8 mouse cellular contexts compared by ENCODE assay signal in the genomic region with DNA sequence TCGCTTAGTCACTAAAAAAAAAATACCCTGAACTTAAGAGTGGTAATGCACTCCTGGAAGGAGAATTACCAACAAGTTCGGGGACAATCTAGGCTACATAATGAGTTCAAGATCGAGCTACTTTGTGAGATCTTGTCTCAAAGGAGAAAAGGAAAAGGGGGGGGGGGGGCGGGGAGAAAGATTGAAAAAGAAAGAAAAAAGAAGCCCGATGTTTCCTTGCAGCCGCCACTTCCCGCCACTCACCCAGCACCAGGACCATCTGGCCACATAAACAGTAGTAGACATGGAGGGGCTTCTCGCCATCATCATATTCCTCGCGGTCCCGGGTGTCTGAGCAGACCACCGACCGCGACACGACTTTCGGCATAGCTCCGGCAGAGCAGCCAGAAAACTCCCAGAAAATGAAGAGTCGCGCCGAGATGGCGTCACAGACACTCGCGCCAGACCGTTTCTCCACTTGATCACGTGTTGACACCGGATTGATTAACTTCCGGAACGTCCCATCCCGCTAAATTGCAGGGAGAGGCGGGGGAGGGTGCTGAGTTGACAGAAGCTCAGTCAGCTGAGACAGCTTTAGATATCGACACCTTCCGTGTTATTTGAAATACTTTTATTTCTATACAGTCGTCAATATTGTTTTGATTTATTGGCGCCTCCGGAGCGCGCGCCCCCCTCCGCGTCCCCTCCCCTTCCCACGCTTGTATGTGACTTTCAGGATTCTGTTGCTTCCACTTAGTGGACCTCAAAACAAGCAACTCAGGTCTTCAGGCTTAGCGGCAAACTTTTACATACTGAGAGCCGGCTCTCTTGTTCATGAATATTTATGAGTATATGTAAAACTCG. TPM values are rescaled to one million over a fixed set of nuclear protein-coding genes. Genes with fewer than 3 reads are reported as not detected.
A peak's percentile ranks its signal among the peaks of the same experiment; 100 is the strongest.
DNase-seq lines count a peak whose midpoint lies in the region; ATAC-seq and TF ChIP-seq lines count a peak whose summit lies in the region.

No protein-coding gene starts in this region.

- no peak for TF ChIP-seq CTCF in CH12.LX (conservative IDR thresholded peaks at IDR 0.05 in 1 of 2, IDR thresholded peaks at IDR 0.05 in 1 of 2; ENCODE audit: low read depth in 2 of 2, low read length in 2 of 2)
- no peak for TF ChIP-seq CTCF in liver, postnatal 0 days (IDR thresholded peaks at IDR 0.05; ENCODE audit: low read depth)

- peaks cover 0 to 8% of the 10 kb centered on the region in 2 experiments; a peak in 2 of 4 replicates for H3K4me1 ChIP-seq in CH12.LX (ENCODE audit: control insufficient read depth in 1 of 2, insufficient read depth in 2 of 2)
- H3K4me1 ChIP-seq in forebrain, embryonic 12.5 days = peaks cover 6% of the 10 kb centered on the region
- H3K4me1 ChIP-seq in liver, postnatal 0 days (ENCODE audit: insufficient read depth) = no peaks in the 10 kb centered on the region
- 0 out of 2 replicates have a peak, but pooled peaks cover 3% of the 10 kb centered on the region for H3K4me1 ChIP-seq in neural tube, embryonic 14.5 days (ENCODE audit: control insufficient read depth, insufficient read depth, low read length)

- peak overlapping the region; percentile 21; the same call in 1 of the 2 replicates for H3K4me2 ChIP-seq in CH12.LX (ENCODE audit: insufficient read depth, low read depth, poor library complexity, severe bottlenecking)
- H3K4me2 ChIP-seq in forebrain, embryonic 12.5 days = peak overlapping the region; percentile 50
- H3K4me2 ChIP-seq in liver, postnatal 0 days (ENCODE audit: low read depth, low read length) = peak overlapping the region; percentile 67
- peak overlapping the region; percentile 48 for H3K4me2 ChIP-seq in neural tube, embryonic 14.5 days (ENCODE audit: low read depth, low read length)

- peak; percentile 44; the same call in 1 of the 2 replicates for TF ChIP-seq POLR2A in CH12.LX (IDR thresholded peaks at IDR 0.05; ENCODE audit: low read depth, low read length)

- peak overlapping the region; percentile 48; the same call in 1 of the 2 replicates for H3K27ac ChIP-seq in CH12.LX (ENCODE audit: insufficient read depth, low read depth)
- H3K27ac ChIP-seq in forebrain, embryonic 12.5 days = 0 out of 2 replicates have a peak overlapping the region, but pooled peaks have one; percentile 36
- peak overlapping the region; percentile 84 for H3K27ac ChIP-seq in liver, postnatal 0 days (ENCODE audit: low read depth)
- no peak overlapping the region for H3K27ac ChIP-seq in neural tube, embryonic 14.5 days (ENCODE audit: low read depth, low read length)

- 21% methylated on average over 42 of the region's 44 CpGs for WGBS in forebrain, embryonic 12.5 days
- WGBS in large intestine, adult 2 months = 13% methylated on average over 42 of the region's 44 CpGs
- WGBS in liver, postnatal 0 days (ENCODE audit: insufficient replicate concordance) = 14% methylated on average over 36 of the region's 44 CpGs
- 13% methylated on average over 38 of the region's 44 CpGs for WGBS in neural tube, embryonic 14.5 days

- H3K4me3 ChIP-seq in CH12.LX (replicated peaks in 1 of 3; ENCODE audit: low read depth in 2 of 3, low read length in 2 of 3, poor library complexity in 1 of 3) = peak overlapping the region; percentile 47 to 76 (median 50)
- H3K4me3 ChIP-seq in forebrain, embryonic 12.5 days (replicated peaks) = peak overlapping the region; percentile 49
- H3K4me3 ChIP-seq in liver, postnatal 0 days (ENCODE audit: low read depth, low read length) = peak overlapping the region; percentile 56
- H3K4me3 ChIP-seq in neural tube, embryonic 14.5 days (ENCODE audit: low read depth, low read length) = peak overlapping the region; percentile 34

- ATAC-seq in forebrain, embryonic 12.5 days (ENCODE audit: low FRiP score) = peak; percentile 91
- ATAC-seq in liver, postnatal 0 days = peak; percentile 96
- peak; percentile 90 for ATAC-seq in neural tube, embryonic 14.5 days (ENCODE audit: low read depth)

- H3K27me3 ChIP-seq in CH12.LX (replicated peaks) = no peaks in the 10 kb centered on the region
- no peaks in the 10 kb centered on the region for H3K27me3 ChIP-seq in forebrain, embryonic 12.5 days
- H3K27me3 ChIP-seq in liver, postnatal 0 days (ENCODE audit: insufficient read depth, low read length) = no peaks in the 10 kb centered on the region
- H3K27me3 ChIP-seq in neural tube, embryonic 14.5 days (ENCODE audit: control insufficient read depth, insufficient read depth, low read length) = no peaks in the 10 kb centered on the region

- peaks cover 18% of the 10 kb centered on the region; the same call in 1 of the 2 replicates for H3K79me2 ChIP-seq in CH12.LX (replicated peaks; ENCODE audit: control insufficient read depth, extremely low read depth, insufficient read depth, poor library complexity, severe bottlenecking)

- no peaks in the 10 kb centered on the region for H3K9me3 ChIP-seq in CH12.LX (replicated peaks; ENCODE audit: low read length)
- H3K9me3 ChIP-seq in forebrain, embryonic 12.5 days = no peaks in the 10 kb centered on the region
- no peaks in the 10 kb centered on the region for H3K9me3 ChIP-seq in liver, postnatal 0 days (ENCODE audit: low read length)
- H3K9me3 ChIP-seq in neural tube, embryonic 14.5 days (ENCODE audit: control insufficient read depth, low read length) = no peaks in the 10 kb centered on the region

- dilution Hi-C loops in CH12.LX (cut with MboI; ENCODE audit: extremely low pct_ligation_motif_present, extremely low pct_unique_long_range_greater_than_20kb, low sequenced_read_pairs) = no loop called here

- TF ChIP-seq EP300 in CH12.LX (IDR thresholded peaks at IDR 0.05; ENCODE audit: low read length) = no peak
- peak; percentile 61 for TF ChIP-seq EP300 in liver, postnatal 0 days (IDR thresholded peaks at IDR 0.05; ENCODE audit: low read depth)

- no peak for TF ChIP-seq RAD21 in CH12.LX (IDR thresholded peaks at IDR 0.05; ENCODE audit: low read depth, low read length)

- peak overlapping the region; percentile 78 for H3K9ac ChIP-seq in CH12.LX (ENCODE audit: insufficient read depth, low read depth)
- peak overlapping the region; percentile 55 for H3K9ac ChIP-seq in forebrain, embryonic 12.5 days
- H3K9ac ChIP-seq in liver, postnatal 0 days (replicated peaks) = peak overlapping the region; percentile 62
- 0 out of 2 replicates have a peak overlapping the region, but pooled peaks have one; percentile 21 for H3K9ac ChIP-seq in neural tube, embryonic 14.5 days (replicated peaks; ENCODE audit: low read depth, low read length)

- intact Hi-C loops in heart, postnatal 10 days (cut with DNase I) = no loop called here

- H3K36me3 ChIP-seq in CH12.LX (replicated peaks in 1 of 2; ENCODE audit: control insufficient read depth in 1 of 2, insufficient read depth in 1 of 2, low read length in 1 of 2) = peaks cover 0 to 6% of the 10 kb centered on the region in 2 experiments
- no peaks in the 10 kb centered on the region for H3K36me3 ChIP-seq in forebrain, embryonic 12.5 days (replicated peaks)
- no peaks in the 10 kb centered on the region for H3K36me3 ChIP-seq in liver, postnatal 0 days (replicated peaks; ENCODE audit: insufficient read depth, low read length)
- H3K36me3 ChIP-seq in neural tube, embryonic 14.5 days (ENCODE audit: control insufficient read depth, insufficient read depth, low read length) = no peaks in the 10 kb centered on the region

- in situ Hi-C loops in CH12.LX (cut with MboI; ENCODE audit: low pct_ligation_motif_present, low pct_unique_long_range_greater_than_20kb, low sequenced_read_pairs) = no loop called here

- peak; percentile 83 for DNase-seq in CH12.LX (ENCODE audit: extremely low read depth)
- DNase-seq in c-Kit-positive CD71-positive TER-119-negative erythroid progenitor cells, embryonic 14.5 days (ENCODE audit: low read depth) = peak; percentile 74
- DNase-seq in heart, postnatal 10 days = peak; percentile 84 to 89
- peak; percentile 50 for DNase-seq in large intestine, adult 2 months (ENCODE audit: low read depth, low spot score)
- DNase-seq in liver, postnatal 0 days = peak; percentile 85
- peak; percentile 83 for DNase-seq in testis, postnatal 10 days (ENCODE audit: low spot score)

TF ChIP-seq in CH12.LX, 34 proteins besides CTCF, POLR2A, EP300 and RAD21 (continues in another document):
- TF ChIP-seq ELF1 (IDR thresholded peaks at IDR 0.05; ENCODE audit: low read depth, low read length) (peak; percentile 62), BHLHE40 (IDR thresholded peaks at IDR 0.05; ENCODE audit: low read depth, low read length) (peak; percentile 81), USF1 (IDR thresholded peaks at IDR 0.05; ENCODE audit: low read depth, low read length) (peak; percentile 80), MAX (IDR thresholded peaks at IDR 0.05; ENCODE audit: low read length) (peak; percentile 67; the same call in 1 of the 2 replicates), ZKSCAN1 (IDR thresholded peaks at IDR 0.05; ENCODE audit: borderline replicate concordance, low read depth, low read length) (no peak)

RNA-seq across cellular contexts. Expression of a gene that starts 9.7 kb away (rescaled TPM):
- total RNA-seq in CH12.LX (2012; rRNA removed) (30.7 and 48.7 TPM in 2 replicates), CH12.LX (2014; rRNA removed) (90.4 and 96.7 TPM in 2 replicates)
- 96.6 and 141 TPM in 2 replicates for polyA plus RNA-seq in CH12.LX (2012; ENCODE audit: insufficient read length, low read depth)
- polyA plus RNA-seq in forebrain, embryonic 12.5 days (2016; fragmentation: Nextera tagmentation; extraction: Ambion mirVana) = 120 and 122 TPM in 2 replicates
- total RNA-seq in heart, postnatal 10 days (2021) = 10 to 100 TPM; 74.7 to 76.4 TPM
- 41.4 and 43.5 TPM in 2 replicates for polyA plus RNA-seq in large intestine, adult 2 months (2012; rRNA removed)
- 92.5 and 94.9 TPM in 2 replicates for polyA plus RNA-seq in liver, postnatal 0 days (2015; fragmentation: Nextera tagmentation; extraction: Ambion mirVana)
- polyA plus RNA-seq in neural tube, embryonic 14.5 days (2014; fragmentation: Nextera tagmentation; extraction: Ambion mirVana) = 129 and 134 TPM in 2 replicates

RNA-seq across cellular contexts. Expression of a gene that starts 9.9 kb away (rescaled TPM):
- 18.6 and 26.7 TPM in 2 replicates for total RNA-seq in CH12.LX (2012; rRNA removed)
- 61.2 and 70.3 TPM in 2 replicates for total RNA-seq in CH12.LX (2014; rRNA removed)
- 47.9 and 53.0 TPM in 2 replicates for polyA plus RNA-seq in CH12.LX (2012; ENCODE audit: insufficient read length, low read depth)
- 33.0 and 33.5 TPM in 2 replicates for polyA plus RNA-seq in forebrain, embryonic 12.5 days (2016; fragmentation: Nextera tagmentation; extraction: Ambion mirVana)
- 10 to 100 TPM; 19.2 to 22.3 TPM for total RNA-seq in heart, postnatal 10 days (2021)
- polyA plus RNA-seq in large intestine, adult 2 months (2012; rRNA removed) = 5.0 and 11.2 TPM in 2 replicates
- 9.2 TPM in 2 replicates for polyA plus RNA-seq in liver, postnatal 0 days (2015; fragmentation: Nextera tagmentation; extraction: Ambion mirVana)
- polyA plus RNA-seq in neural tube, embryonic 14.5 days (2014; fragmentation: Nextera tagmentation; extraction: Ambion mirVana) = 27.5 and 29.7 TPM in 2 replicates

RNA-seq across cellular contexts. Expression of a gene that starts 38.7 kb away (rescaled TPM):
- total RNA-seq in CH12.LX (2012; rRNA removed) (7.0 and 10.1 TPM in 2 replicates), CH12.LX (2014; rRNA removed) (19.5 and 22.5 TPM in 2 replicates)
- 18.8 and 19.7 TPM in 2 replicates for polyA plus RNA-seq in CH12.LX (2012; ENCODE audit: insufficient read length, low read depth)
- polyA plus RNA-seq in forebrain, embryonic 12.5 days (2016; fragmentation: Nextera tagmentation; extraction: Ambion mirVana) = 6.3 and 6.7 TPM in 2 replicates
- 1 to 10 TPM; 3.2 to 3.9 TPM for total RNA-seq in heart, postnatal 10 days (2021)
- polyA plus RNA-seq in large intestine, adult 2 months (2012; rRNA removed) = 0.84 and 0.95 TPM in 2 replicates
- polyA plus RNA-seq in liver, postnatal 0 days (2015; fragmentation: Nextera tagmentation; extraction: Ambion mirVana) = 0.69 and 0.75 TPM in 2 replicates
- polyA plus RNA-seq in neural tube, embryonic 14.5 days (2014; fragmentation: Nextera tagmentation; extraction: Ambion mirVana) = 21.4 and 25.6 TPM in 2 replicates

Comparison
In these comparisons a context has a peak if more than half of its experiments do, and no peak if none do; other contexts are left out.
1. H3K9ac ChIP-seq: peak in every context shown above with its lines; median percentile 78 in CH12.LX; 62 in liver, postnatal 0 days; 55 in forebrain, embryonic 12.5 days; 21 in neural tube, embryonic 14.5 days.